In genomic region chr19:58738111-58738510, GRCm38 (mm10) we compare ENCODE assay signal across 30 mouse cellular contexts. TPM values are rescaled to one million over a fixed set of nuclear protein-coding genes. Genes with fewer than 3 reads are reported as not detected.
"Had no signal": no experiment of that assay in that cellular context is flagged by ENCODE, and none has a peak within 500 bp of the region (broad histone marks: within the 10 kb centered on the region; RNA-seq: fewer than 3 reads in every experiment).

No protein-coding gene starts in this region.

- H3K4me1 ChIP-seq: kidney, embryonic 15.5 days; limb, embryonic 10.5 days; limb, embryonic 13.5 days; liver, embryonic 13.5 days; midbrain, embryonic 12.5 days; midbrain, embryonic 15.5 days; neural tube, embryonic 12.5 days; neural tube, embryonic 15.5 days had no signal

- H3K9ac ChIP-seq: kidney, embryonic 15.5 days; limb, embryonic 13.5 days; liver, embryonic 13.5 days; lung, embryonic 14.5 days; midbrain, embryonic 12.5 days; midbrain, embryonic 15.5 days; neural tube, embryonic 12.5 days; neural tube, embryonic 15.5 days had no signal

- H3K4me3 ChIP-seq: kidney, embryonic 15.5 days; layer of hippocampus, adult 2 months; limb, embryonic 10.5 days; limb, embryonic 13.5 days; liver, embryonic 13.5 days; midbrain, embryonic 12.5 days; midbrain, embryonic 15.5 days; neural tube, embryonic 12.5 days; neural tube, embryonic 15.5 days had no signal

- DNase-seq: layer of hippocampus, adult 9-11 months; liver; liver, embryonic 13.5 days; lung, embryonic 14.5 days; right cerebral cortex, adult 18-20 months; right cerebral cortex, postnatal 14 days; right cerebral cortex, postnatal 4 days; thymus, adult 18-20 months; thymus, postnatal 36 days had no signal

- H3K27me3 ChIP-seq: kidney, embryonic 15.5 days; limb, embryonic 13.5 days; liver, embryonic 13.5 days; midbrain, embryonic 12.5 days; midbrain, embryonic 15.5 days; neural tube, embryonic 12.5 days; neural tube, embryonic 15.5 days had no signal

- H3K4me2 ChIP-seq: kidney, embryonic 15.5 days; limb, embryonic 13.5 days; liver, embryonic 13.5 days; lung, embryonic 14.5 days; midbrain, embryonic 12.5 days; midbrain, embryonic 15.5 days; neural tube, embryonic 12.5 days; neural tube, embryonic 15.5 days had no signal

- H3K36me3 ChIP-seq: kidney, embryonic 15.5 days; limb, embryonic 10.5 days; limb, embryonic 13.5 days; liver, embryonic 13.5 days; midbrain, embryonic 12.5 days; midbrain, embryonic 15.5 days; neural tube, embryonic 12.5 days; neural tube, embryonic 15.5 days had no signal

- H3K27ac ChIP-seq: kidney, embryonic 15.5 days; layer of hippocampus, adult 2 months; limb, embryonic 10.5 days; limb, embryonic 13.5 days; liver, embryonic 13.5 days; macrophage; midbrain, embryonic 12.5 days; midbrain, embryonic 15.5 days; neural tube, embryonic 12.5 days; neural tube, embryonic 15.5 days; stomach, postnatal 0 days had no signal

- ATAC-seq: inflammation-experienced regulatory T-cells, adult 6 months; intestine, embryonic 16.5 days; lung, postnatal 0 days; midbrain, embryonic 15.5 days had no signal

- H3K9me3 ChIP-seq: kidney, embryonic 15.5 days; limb, embryonic 10.5 days; limb, embryonic 13.5 days; liver, embryonic 13.5 days; midbrain, embryonic 12.5 days; midbrain, embryonic 15.5 days; neural tube, embryonic 12.5 days; neural tube, embryonic 15.5 days had no signal

RNA-seq across cellular contexts. Expression of gene Pnliprp1, which starts 9.4 kb away (rescaled TPM):
- total RNA-seq: layer of hippocampus, adult 2 months; layer of hippocampus, postnatal 25 days; left cerebral cortex, adult 18-20 months; left cerebral cortex, postnatal 25 days; megakaryocyte, adult 5-6 weeks had no signal
- polyA plus RNA-seq: inflammation-experienced regulatory T-cells, adult 6 months; macrophage; neural tube, embryonic 12.5 days; stomach, embryonic 14.5 days; urinary bladder, adult 2 months had no signal

RNA-seq across cellular contexts. Expression of gene Pnliprp2, which starts 21.4 kb away (rescaled TPM):
- total RNA-seq: layer of hippocampus, postnatal 25 days; left cerebral cortex, adult 18-20 months; left cerebral cortex, postnatal 25 days; megakaryocyte, adult 5-6 weeks had no signal
- polyA plus RNA-seq: inflammation-experienced regulatory T-cells, adult 6 months; limb, embryonic 13.5 days; macrophage; midbrain, embryonic 12.5 days; midbrain, embryonic 15.5 days; neural tube, embryonic 12.5 days; neural tube, embryonic 15.5 days had no signal

RNA-seq across cellular contexts. Expression of gene 1700019N19Rik, which starts 56.1 kb away (rescaled TPM):
- total RNA-seq: layer of hippocampus, postnatal 25 days; megakaryocyte, adult 5-6 weeks had no signal
- polyA plus RNA-seq: inflammation-experienced regulatory T-cells, adult 6 months; intestine, embryonic 16.5 days; kidney, embryonic 15.5 days; large intestine, adult 2 months; limb, embryonic 10.5 days; limb, embryonic 13.5 days; liver, embryonic 16.5 days; lung, embryonic 14.5 days; lung, postnatal 0 days; macrophage; midbrain, embryonic 12.5 days; midbrain, embryonic 15.5 days; neural tube, embryonic 12.5 days; neural tube, embryonic 15.5 days; stomach, embryonic 14.5 days had no signal
